In the genomic region with DNA sequence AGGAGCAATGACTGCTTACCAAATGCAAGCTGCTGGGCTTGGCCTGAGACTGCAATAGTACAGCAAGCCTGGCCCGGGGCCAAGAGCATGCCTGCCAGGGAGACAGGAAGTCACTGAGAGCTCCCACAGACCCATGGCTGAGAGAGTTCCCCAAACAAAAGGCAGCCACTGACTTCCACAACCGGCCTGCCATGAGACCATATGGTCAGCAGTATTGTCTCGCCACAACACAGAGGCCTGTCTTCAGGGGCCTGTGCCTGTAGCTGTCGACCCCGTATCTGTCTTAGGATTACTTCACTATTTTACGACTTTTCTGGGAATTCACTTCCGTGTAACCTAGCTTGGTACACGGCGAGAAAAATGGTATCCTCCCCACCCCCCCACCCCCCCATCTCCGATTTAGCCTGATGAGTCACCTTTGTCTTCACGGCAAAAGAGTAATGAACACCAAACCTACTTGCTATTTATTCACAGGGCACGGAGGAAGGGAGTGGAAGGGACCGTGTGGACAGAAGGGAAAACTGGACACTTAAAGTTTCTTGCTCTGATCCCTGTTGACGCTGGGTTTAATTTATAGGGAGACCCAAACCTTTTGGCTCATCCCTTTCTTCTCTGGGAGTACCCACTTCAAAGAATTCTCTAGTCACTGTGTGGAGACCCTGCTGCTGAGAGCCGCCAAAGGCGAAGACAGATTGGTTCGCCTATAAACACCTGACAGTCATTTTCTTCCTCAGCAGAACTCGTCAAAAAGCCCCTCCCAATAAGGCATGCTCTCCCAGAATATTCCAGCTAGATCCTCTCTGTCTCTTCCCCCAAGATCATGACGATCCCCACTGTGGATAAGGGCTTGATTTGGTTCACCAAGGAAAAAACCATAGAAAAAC, we compare ENCODE assay signal across 8 mouse cellular contexts. TPM values are rescaled to one million over a fixed set of nuclear protein-coding genes. Genes with fewer than 3 reads are reported as not detected.
DNase-seq lines count a peak whose midpoint lies in the region; ATAC-seq lines count a peak whose summit lies in the region.

No protein-coding gene starts in this region.

- H3K27ac ChIP-seq in intestine, embryonic 14.5 days (ENCODE audit: low read depth) = peak overlapping the region; percentile 95
- peak overlapping the region; percentile 70 for H3K27ac ChIP-seq in macrophage

- H3K4me2 ChIP-seq in intestine, embryonic 14.5 days (ENCODE audit: low read length) = peak overlapping the region; percentile 41

- H3K27me3 ChIP-seq in intestine, embryonic 14.5 days (replicated peaks; ENCODE audit: control insufficient read depth, insufficient read depth, low read length) = no peaks in the 10 kb centered on the region

- peak overlapping the region; percentile 8; the same call in 1 of the 2 replicates for H3K9ac ChIP-seq in intestine, embryonic 14.5 days (ENCODE audit: low read length)

- H3K4me3 ChIP-seq in intestine, embryonic 14.5 days (ENCODE audit: low read depth, low read length) = no peak overlapping the region
- H3K4me3 ChIP-seq in macrophage (ENCODE audit: inconsistent target) = no peak overlapping the region

- no peaks in the 10 kb centered on the region for H3K9me3 ChIP-seq in intestine, embryonic 14.5 days (ENCODE audit: control insufficient read depth, low read length)

- peak; percentile 83 for ATAC-seq in intestine, embryonic 14.5 days (replicated peaks; ENCODE audit: low FRiP score, low TSS enrichment, low read depth)

- H3K4me1 ChIP-seq in intestine, embryonic 14.5 days (replicated peaks; ENCODE audit: control insufficient read depth, insufficient read depth, low read length) = peaks cover 44% of the 10 kb centered on the region

- H3K36me3 ChIP-seq in intestine, embryonic 14.5 days (ENCODE audit: control insufficient read depth, insufficient read depth, low read length) = no peaks in the 10 kb centered on the region
- H3K36me3 ChIP-seq in macrophage (ENCODE audit: inconsistent target) = no peaks in the 10 kb centered on the region

- peak; percentile 95 to 97 for DNase-seq in adrenal gland, adult (ENCODE audit: inconsistent age in 2 of 2, low spot score in 1 of 2)
- peak; percentile 87 for DNase-seq in embryo, embryonic 11 days
- DNase-seq in gastrocnemius, postnatal 36 days = peak; percentile 90 to 93
- peak; percentile 93 for DNase-seq in intestine, embryonic 14.5 days (ENCODE audit: low spot score)
- DNase-seq in left cerebral cortex, adult 9 months (ENCODE audit: low spot score in 2 of 2) = peak; percentile 68 to 87
- peak; percentile 86 for DNase-seq in retina, postnatal 1 day
- peak; percentile 81 to 86 for DNase-seq in thymus, postnatal 36 days

- intact Hi-C loops in gastrocnemius, postnatal 36 days (cut with DNase I) = no loop called here

- 16% methylated on average over 19 of the region's 19 CpGs for WGBS in intestine, embryonic 14.5 days
- 27% methylated on average over 19 of the region's 19 CpGs for WGBS in macrophage (ENCODE audit: missing documents)

- H3K79me2 ChIP-seq in macrophage (ENCODE audit: inconsistent target) = no peaks in the 10 kb centered on the region; the same call in 1 of the 2 replicates

RNA-seq across cellular contexts. Expression of a gene that starts 16.2 kb away (rescaled TPM):
- total RNA-seq in gastrocnemius, postnatal 36 days (2021) = 1 to 10 TPM; 1.9 to 2.6 TPM
- 6.5 and 7.9 TPM in 2 replicates for polyA plus RNA-seq in intestine, embryonic 14.5 days (2014; fragmentation: Nextera tagmentation; extraction: Ambion mirVana)
- 1 to 10 TPM; 1.2 to 9.8 (median 4.1) TPM for total RNA-seq in macrophage (2018; cell fraction: chromatin; rRNA removed)
- 1 to 10 TPM in 1 of 26 experiments, under 1 TPM in 25; 0.19 to 1.0 (median 0.51) TPM for total RNA-seq in macrophage (2018; cell fraction: cytosol; rRNA removed)
- 10 to 100 TPM in 1 of 26 experiments, 1 to 10 TPM in 22, under 1 TPM in 3; 0.72 to 21.2 (median 2.8) TPM for total RNA-seq in macrophage (2018; cell fraction: nucleus; rRNA removed)
- 0.50 to 3.3 TPM (median 0.72 TPM) in 3 replicates for polyA plus RNA-seq in macrophage (2018)
